Mouse (Mus musculus): ENCODE measurements at regions not wholly inside any gene's neighbourhood (a gene's known extent, or its start where the extent isn't known, plus 50 kb on each side); places are given as distances from the start of the nearest gene placed in this dataset.

- DNase-seq (ENCODE audit: low read depth, low spot score), result no peak
- no peaks in the 10 kb centered on the region for H3K4me1 ChIP-seq (ENCODE audit: control insufficient read depth in 2 of 2, insufficient read depth in 2 of 2, low read length in 2 of 2, poor library complexity in 1 of 2)
- H3K27ac ChIP-seq (ENCODE audit: insufficient read depth, low read depth, low read length, poor library complexity, severe bottlenecking), result no peak overlapping the region
- H3K36me3 ChIP-seq (ENCODE audit: control insufficient read depth, insufficient read depth, low read length, poor library complexity, severe bottlenecking), result no peaks in the 10 kb centered on the region
- no peak overlapping the region for H3K4me3 ChIP-seq (ENCODE audit: insufficient read depth in 1 of 2, low read depth in 1 of 2, low read length in 2 of 2, poor library complexity in 1 of 2, severe bottlenecking in 1 of 2)
- H3K9ac ChIP-seq (ENCODE audit: insufficient read depth, low read depth, low read length, poor library complexity, severe bottlenecking), result no peak overlapping the region
- in situ Hi-C loops (cut with MboI; ENCODE audit: low sequenced_read_pairs in 2 of 2, unreplicated experiment in 2 of 2), result no loop called here
- no peak for TF ChIP-seq ZNF384 (IDR thresholded peaks at IDR 0.05; ENCODE audit: low read depth, low read length)
- TF ChIP-seq MAFK (IDR thresholded peaks at IDR 0.05; ENCODE audit: insufficient read depth, low read depth, low read length), result no peak
- no peak for TF ChIP-seq CHD2 (IDR thresholded peaks at IDR 0.05; ENCODE audit: low read depth, low read length)
- TF ChIP-seq HCFC1 (IDR thresholded peaks at IDR 0.05; ENCODE audit: borderline replicate concordance, insufficient read depth, low read length), result no peak
- no peak for TF ChIP-seq ZC3H11A (IDR thresholded peaks at IDR 0.05; ENCODE audit: borderline replicate concordance, low read depth, low read length)
- H3K9me3 ChIP-seq (ENCODE audit: control insufficient read depth, insufficient read depth, low read depth, low read length), result no peaks in the 10 kb centered on the region
Measured at GRCm38 (mm10) chr9:84775190-84775589, 537.4 kb upstream of the Gm11114 start.

- no peak overlapping the region for H3K9ac ChIP-seq (ENCODE audit: insufficient read depth, low read depth, low read length, poor library complexity, severe bottlenecking)
- H3K27ac ChIP-seq (ENCODE audit: insufficient read depth, low read depth, low read length, poor library complexity, severe bottlenecking), result no peak overlapping the region
- H3K9me3 ChIP-seq (ENCODE audit: control insufficient read depth, insufficient read depth, low read depth, low read length), result no peaks in the 10 kb centered on the region
- H3K4me3 ChIP-seq (ENCODE audit: insufficient read depth in 1 of 2, low read depth in 1 of 2, low read length in 2 of 2, poor library complexity in 1 of 2, severe bottlenecking in 1 of 2), result no peak overlapping the region
- in situ Hi-C loops (cut with MboI; ENCODE audit: low sequenced_read_pairs in 2 of 2, unreplicated experiment in 2 of 2), result no loop called here
- TF ChIP-seq HCFC1 (IDR thresholded peaks at IDR 0.05; ENCODE audit: borderline replicate concordance, insufficient read depth, low read length), result no peak
- TF ChIP-seq CHD2 (IDR thresholded peaks at IDR 0.05; ENCODE audit: low read depth, low read length), result no peak
- no peak for TF ChIP-seq ZC3H11A (IDR thresholded peaks at IDR 0.05; ENCODE audit: borderline replicate concordance, low read depth, low read length)
- TF ChIP-seq ZNF384 (IDR thresholded peaks at IDR 0.05; ENCODE audit: low read depth, low read length), result no peak
- no peak for TF ChIP-seq MAFK (IDR thresholded peaks at IDR 0.05; ENCODE audit: insufficient read depth, low read depth, low read length)
- no peak for DNase-seq (ENCODE audit: low read depth, low spot score)
- no peaks in the 10 kb centered on the region for H3K36me3 ChIP-seq (ENCODE audit: control insufficient read depth, insufficient read depth, low read length, poor library complexity, severe bottlenecking)
- H3K4me1 ChIP-seq (ENCODE audit: control insufficient read depth in 2 of 2, insufficient read depth in 2 of 2, low read length in 2 of 2, poor library complexity in 1 of 2), result no peaks in the 10 kb centered on the region
Measured at GRCm38 (mm10) chr9:84779125-84779524, 533.4 kb upstream of the Gm11114 start.

DNA sequence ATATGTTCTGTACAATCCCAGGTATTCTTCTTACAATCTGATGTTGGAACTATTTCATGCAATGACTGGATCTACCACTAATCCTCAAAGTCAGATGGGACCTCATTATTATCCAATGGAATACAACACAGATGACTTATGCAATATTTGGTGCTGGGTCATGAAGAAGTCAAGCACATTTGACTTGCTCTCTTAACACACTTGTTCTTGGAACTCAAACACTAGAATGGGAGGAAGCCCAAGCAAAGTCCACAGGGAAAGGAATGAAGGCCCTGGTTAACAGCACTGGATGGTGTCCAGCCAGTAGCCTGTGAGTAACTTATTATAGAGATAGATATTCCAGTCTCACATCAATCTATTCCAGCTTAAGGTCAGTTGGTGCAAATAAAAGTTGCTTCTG, 486.8 kb upstream of the Gm11114 start:
- H3K9ac ChIP-seq (ENCODE audit: insufficient read depth, low read depth, low read length, poor library complexity, severe bottlenecking), result no peak overlapping the region
- H3K9me3 ChIP-seq (ENCODE audit: control insufficient read depth, insufficient read depth, low read depth, low read length), result no peaks in the 10 kb centered on the region
- no peaks in the 10 kb centered on the region for H3K4me1 ChIP-seq (ENCODE audit: control insufficient read depth in 2 of 2, insufficient read depth in 2 of 2, low read length in 2 of 2, poor library complexity in 1 of 2)
- in situ Hi-C loops (cut with MboI; ENCODE audit: low sequenced_read_pairs in 2 of 2, unreplicated experiment in 2 of 2), result no loop called here
- no peaks in the 10 kb centered on the region for H3K36me3 ChIP-seq (ENCODE audit: control insufficient read depth, insufficient read depth, low read length, poor library complexity, severe bottlenecking)
- TF ChIP-seq MAFK (IDR thresholded peaks at IDR 0.05; ENCODE audit: insufficient read depth, low read depth, low read length), result no peak
- no peak for TF ChIP-seq ZC3H11A (IDR thresholded peaks at IDR 0.05; ENCODE audit: borderline replicate concordance, low read depth, low read length)
- no peak for TF ChIP-seq ZNF384 (IDR thresholded peaks at IDR 0.05; ENCODE audit: low read depth, low read length)
- TF ChIP-seq CHD2 (IDR thresholded peaks at IDR 0.05; ENCODE audit: low read depth, low read length), result no peak
- TF ChIP-seq HCFC1 (IDR thresholded peaks at IDR 0.05; ENCODE audit: borderline replicate concordance, insufficient read depth, low read length), result no peak
- H3K27ac ChIP-seq (ENCODE audit: insufficient read depth, low read depth, low read length, poor library complexity, severe bottlenecking), result no peak overlapping the region
- no peak overlapping the region for H3K4me3 ChIP-seq (ENCODE audit: insufficient read depth in 1 of 2, low read depth in 1 of 2, low read length in 2 of 2, poor library complexity in 1 of 2, severe bottlenecking in 1 of 2)
- DNase-seq (ENCODE audit: low read depth, low spot score), result no peak

GRCm38 (mm10) chr9:84828934-84829333, 483.6 kb upstream of the Gm11114 start:
- in situ Hi-C loops (cut with MboI; ENCODE audit: low sequenced_read_pairs in 2 of 2, unreplicated experiment in 2 of 2), result no loop called here

DNA sequence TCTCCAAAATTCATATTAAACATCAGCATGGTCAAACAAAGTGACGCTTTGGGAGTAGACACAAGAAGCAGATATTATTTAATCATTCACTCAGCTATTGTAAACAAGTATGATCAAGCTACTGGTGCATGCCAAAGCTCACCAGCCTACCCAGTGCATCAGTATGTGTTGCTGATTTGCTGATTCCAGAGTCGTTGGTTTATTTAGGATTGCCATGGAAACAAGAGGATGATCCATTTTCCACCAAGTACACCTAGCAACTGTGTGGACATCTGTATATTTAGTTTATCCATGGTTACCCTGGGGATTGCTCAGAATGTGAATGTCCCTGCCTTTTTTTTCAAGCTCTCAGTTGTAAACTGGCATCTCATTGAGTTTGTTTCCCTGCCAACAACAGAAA, 481.9 kb upstream of the Gm11114 start:
- in situ Hi-C loops (cut with MboI; ENCODE audit: low sequenced_read_pairs in 2 of 2, unreplicated experiment in 2 of 2), result no loop called here
- H3K9me3 ChIP-seq (ENCODE audit: control insufficient read depth, insufficient read depth, low read depth, low read length), result no peaks in the 10 kb centered on the region
- TF ChIP-seq MAFK (IDR thresholded peaks at IDR 0.05; ENCODE audit: insufficient read depth, low read depth, low read length), result no peak
- no peak for TF ChIP-seq ZC3H11A (IDR thresholded peaks at IDR 0.05; ENCODE audit: borderline replicate concordance, low read depth, low read length)
- no peak for TF ChIP-seq ZNF384 (IDR thresholded peaks at IDR 0.05; ENCODE audit: low read depth, low read length)
- no peak for TF ChIP-seq HCFC1 (IDR thresholded peaks at IDR 0.05; ENCODE audit: borderline replicate concordance, insufficient read depth, low read length)
- TF ChIP-seq CHD2 (IDR thresholded peaks at IDR 0.05; ENCODE audit: low read depth, low read length), result no peak
- H3K4me1 ChIP-seq (ENCODE audit: control insufficient read depth in 2 of 2, insufficient read depth in 2 of 2, low read length in 2 of 2, poor library complexity in 1 of 2), result no peaks in the 10 kb centered on the region
- no peak overlapping the region for H3K9ac ChIP-seq (ENCODE audit: insufficient read depth, low read depth, low read length, poor library complexity, severe bottlenecking)
- no peak for DNase-seq (ENCODE audit: low read depth, low spot score)
- H3K36me3 ChIP-seq (ENCODE audit: control insufficient read depth, insufficient read depth, low read length, poor library complexity, severe bottlenecking), result no peaks in the 10 kb centered on the region
- H3K4me3 ChIP-seq (ENCODE audit: insufficient read depth in 1 of 2, low read depth in 1 of 2, low read length in 2 of 2, poor library complexity in 1 of 2, severe bottlenecking in 1 of 2), result no peak overlapping the region
- H3K27ac ChIP-seq (ENCODE audit: insufficient read depth, low read depth, low read length, poor library complexity, severe bottlenecking), result no peak overlapping the region

More at GRCm38 (mm10) chr9:84828934-84829333, 483.6 kb upstream of the Gm11114 start:
- Histone ChIP-seq H3K27ac (ENCODE audit: insufficient read depth, low read depth, low read length, poor library complexity, severe bottlenecking) (no peak overlapping the region), H3K9ac (ENCODE audit: insufficient read depth, low read depth, low read length, poor library complexity, severe bottlenecking) (no peak overlapping the region), H3K9me3 (ENCODE audit: control insufficient read depth, insufficient read depth, low read depth, low read length) (no peaks in the 10 kb centered on the region), H3K4me3 (ENCODE audit: insufficient read depth in 1 of 2, low read depth in 1 of 2, low read length in 2 of 2, poor library complexity in 1 of 2, severe bottlenecking in 1 of 2) (no peak overlapping the region), H3K4me1 (ENCODE audit: control insufficient read depth in 2 of 2, insufficient read depth in 2 of 2, low read length in 2 of 2, poor library complexity in 1 of 2) (no peaks in the 10 kb centered on the region), H3K36me3 (ENCODE audit: control insufficient read depth, insufficient read depth, low read length, poor library complexity, severe bottlenecking) (no peaks in the 10 kb centered on the region)
- TF ChIP-seq ZC3H11A (IDR thresholded peaks at IDR 0.05; ENCODE audit: borderline replicate concordance, low read depth, low read length) (no peak), ZNF384 (IDR thresholded peaks at IDR 0.05; ENCODE audit: low read depth, low read length) (no peak), HCFC1 (IDR thresholded peaks at IDR 0.05; ENCODE audit: borderline replicate concordance, insufficient read depth, low read length) (no peak), CHD2 (IDR thresholded peaks at IDR 0.05; ENCODE audit: low read depth, low read length) (no peak), MAFK (IDR thresholded peaks at IDR 0.05; ENCODE audit: insufficient read depth, low read depth, low read length) (no peak)
- DNase-seq (ENCODE audit: low read depth, low spot score), result no peak
